Mouse (Mus musculus): ENCODE data around the gene Zfp609.
"Not testable (repeated sequence)": the region's sequence is repeated elsewhere in the genome, so short reads cannot be mapped to it uniquely, and the experiment has no call there.

Zfp609 gene

DNA sequence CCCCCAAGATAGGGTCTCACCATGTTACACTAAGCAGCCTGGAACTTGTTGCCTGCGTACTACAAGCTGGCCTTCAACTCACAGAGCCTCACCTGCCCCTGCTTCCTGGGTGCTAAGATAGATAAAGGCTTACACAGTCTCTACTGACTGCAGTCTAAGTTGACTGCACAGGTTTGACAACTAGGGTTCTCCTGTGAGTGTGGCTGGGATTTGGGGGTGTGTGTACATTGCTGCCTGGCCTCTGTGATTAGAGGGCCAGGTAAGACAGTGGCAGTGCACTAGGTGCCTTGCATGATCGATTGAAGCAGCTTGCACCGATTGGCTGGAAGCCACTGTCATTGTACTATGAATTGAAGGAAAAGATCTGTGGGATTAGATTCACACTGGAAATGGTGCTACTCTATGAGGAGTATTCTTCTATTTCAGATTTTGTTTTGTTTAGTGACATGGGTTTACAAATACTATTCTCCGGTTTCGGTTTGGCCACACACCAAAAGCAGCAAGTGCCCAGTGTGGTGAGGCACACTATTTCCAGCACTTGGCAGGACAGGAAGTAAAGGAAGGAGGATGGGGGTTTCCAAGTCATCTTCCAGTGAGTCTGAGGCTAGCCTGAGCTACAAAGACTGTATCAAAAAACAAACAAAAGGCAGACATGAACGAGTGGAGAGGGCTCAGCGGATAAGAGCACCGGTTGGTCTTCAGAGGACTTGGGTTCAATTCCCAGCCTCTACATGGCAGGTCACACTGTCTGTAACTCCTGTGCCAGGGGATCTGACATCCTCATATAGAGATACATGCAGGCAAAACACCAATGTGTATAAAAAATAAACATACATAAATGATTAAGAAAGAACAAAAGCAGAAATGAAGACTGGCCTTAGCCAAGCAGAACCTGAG lies 151.7 kb downstream of the Zfp609 start:
- DNase-seq (ENCODE audit: low spot score in 2 of 2) = no peak

DNA sequence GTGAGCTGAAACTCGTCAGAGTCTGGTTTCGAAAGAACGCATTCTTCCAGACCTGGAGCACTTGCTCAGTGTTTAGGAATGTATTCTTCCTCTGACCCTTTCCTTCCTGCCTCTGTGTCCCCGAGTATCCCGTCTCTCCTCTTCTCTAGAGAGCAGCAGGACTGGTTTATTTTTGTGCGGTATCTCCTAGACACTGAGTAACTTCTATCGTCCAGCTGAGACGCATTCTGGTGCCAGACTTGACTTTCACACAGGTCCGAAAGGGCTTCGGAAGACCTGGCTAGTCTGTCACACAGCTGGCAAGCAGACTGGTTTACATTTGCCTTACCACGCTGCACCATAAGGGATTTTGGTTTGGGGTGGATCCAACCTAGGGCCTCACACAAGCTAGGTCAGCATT lies 154.4 kb downstream of the Zfp609 start:
- DNase-seq (ENCODE audit: low spot score in 2 of 2) = no peak

DNA sequence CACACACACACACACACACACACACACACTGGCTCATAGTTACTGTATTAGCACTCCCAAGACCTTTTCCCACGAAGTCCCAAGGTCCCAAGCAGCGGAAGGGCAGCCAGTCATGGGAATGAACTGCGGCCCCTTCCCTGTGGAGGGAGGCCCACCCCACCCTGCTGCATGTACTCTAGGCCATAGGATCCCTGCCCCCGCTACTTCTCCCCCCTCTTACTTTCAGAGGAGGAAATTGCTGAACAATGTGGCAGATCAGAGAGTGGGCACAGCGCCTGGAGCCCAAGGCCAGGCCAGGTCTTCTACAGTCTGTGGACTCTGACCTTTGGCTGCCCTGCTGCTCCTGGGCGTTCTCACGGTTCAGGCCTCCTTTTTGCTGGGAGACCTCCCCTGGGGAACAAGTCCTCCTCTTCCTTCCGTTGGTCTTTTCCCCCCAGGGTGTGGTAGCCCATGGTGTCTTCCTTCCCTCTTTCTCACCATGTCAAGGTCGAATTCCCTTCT lies 155.9 kb downstream of the Zfp609 start:
- DNase-seq (ENCODE audit: low spot score in 2 of 2) = no peak

GRCm38 (mm10) chr9:65667701-65668100 lies 159.7 kb downstream of the Zfp609 start, which contains the start of gene Oaz2:
Gene Oaz2, plus strand, starts transcription at chr9:65668001.
- DNase-seq (ENCODE audit: low spot score in 2 of 2) = no peak

DNA sequence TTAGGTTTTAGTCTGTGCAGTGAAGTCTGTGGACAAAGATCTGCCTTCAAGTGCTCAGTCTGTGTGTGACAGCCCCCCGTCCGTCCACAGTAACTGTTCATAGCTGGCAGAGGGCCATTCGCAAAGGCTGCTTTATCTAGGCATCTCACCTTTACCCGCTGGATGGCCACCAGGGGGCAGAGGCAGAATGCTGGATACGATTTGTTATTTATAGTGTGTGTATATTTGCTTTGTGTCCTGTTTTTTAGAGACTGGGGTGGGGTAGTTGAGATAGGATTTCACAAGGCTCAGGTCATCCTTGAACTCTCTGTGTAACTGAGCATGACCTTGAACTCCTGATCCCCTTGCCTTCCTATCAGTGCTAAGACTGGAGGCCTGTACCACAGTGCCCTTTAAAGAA lies 161.3 kb downstream of the Zfp609 start:
- DNase-seq (ENCODE audit: low spot score in 2 of 2) = peak in 1 of 2 experiments; percentile 50

DNA sequence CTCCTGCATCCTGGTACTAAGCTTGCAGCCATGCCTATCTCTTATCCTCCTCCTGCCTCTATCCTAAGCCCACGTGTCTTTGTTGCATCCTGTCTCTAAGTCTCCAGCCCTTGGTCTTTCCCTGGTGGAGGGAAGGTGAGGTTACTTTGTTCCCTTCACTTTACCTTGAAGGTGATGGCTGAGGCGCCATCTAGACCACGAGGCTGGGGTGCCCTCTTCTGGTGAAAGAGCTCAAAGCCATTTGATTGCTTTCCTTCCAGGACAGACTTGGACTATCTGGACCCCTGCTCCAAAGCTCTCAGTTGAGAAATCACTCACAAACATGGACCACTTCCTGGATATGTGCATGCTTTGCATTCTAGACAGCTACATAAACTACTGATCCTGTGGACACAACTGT lies 163.2 kb downstream of the Zfp609 start:
- DNase-seq (ENCODE audit: low spot score in 2 of 2) = peak in 1 of 2 experiments; percentile 48

DNA sequence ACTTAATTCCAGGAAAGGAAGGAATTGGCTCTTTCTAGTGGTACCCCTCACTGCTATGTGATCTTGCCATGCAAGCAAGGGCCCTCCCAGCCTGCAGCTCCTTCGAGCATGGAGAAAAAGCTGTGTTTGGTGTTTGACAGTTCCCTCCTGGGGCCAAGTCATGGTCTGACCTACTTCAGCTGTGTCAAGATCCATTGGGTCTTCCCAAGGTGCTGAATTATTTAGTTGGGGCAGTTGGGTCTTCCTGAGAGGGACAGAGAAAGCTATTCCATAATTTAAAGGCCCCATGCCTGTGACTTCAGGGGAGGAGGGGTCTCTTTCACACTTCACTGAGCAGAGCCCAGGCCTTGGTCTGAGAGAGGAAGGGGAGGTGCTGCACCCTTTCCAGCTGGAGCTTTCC lies 165.9 kb downstream of the Zfp609 start:
- DNase-seq (ENCODE audit: low spot score in 2 of 2) = no peak

- no peak for DNase-seq (ENCODE audit: low spot score in 2 of 2)
Measured at GRCm38 (mm10) chr9:65661029-65661428, 166.3 kb downstream of the Zfp609 start.

GRCm38 (mm10) chr9:65657218-65657617 lies 170.1 kb downstream of the Zfp609 start:
- no peak for DNase-seq (ENCODE audit: low spot score in 2 of 2)

GRCm38 (mm10) chr9:65655540-65655939 lies 171.8 kb downstream of the Zfp609 start:
- no peak for DNase-seq (ENCODE audit: low spot score in 2 of 2)

- no peak for DNase-seq (ENCODE audit: low spot score in 2 of 2)
Measured at GRCm38 (mm10) chr9:65654700-65655237, 172.6 kb downstream of the Zfp609 start.

- no peak for DNase-seq (ENCODE audit: low spot score in 2 of 2)
Measured at GRCm38 (mm10) chr9:65653741-65654140, 173.6 kb downstream of the Zfp609 start.

GRCm38 (mm10) chr9:65651957-65652356 lies 175.4 kb downstream of the Zfp609 start:
- not testable (repeated sequence) for DNase-seq (ENCODE audit: low spot score in 2 of 2)

GRCm38 (mm10) chr9:65649997-65650396 lies 177.4 kb downstream of the Zfp609 start:
- no peak for DNase-seq (ENCODE audit: low spot score in 2 of 2)

GRCm38 (mm10) chr9:65648730-65649129 lies 178.6 kb downstream of the Zfp609 start:
- no peak for DNase-seq (ENCODE audit: low spot score in 2 of 2)

GRCm38 (mm10) chr9:65646782-65647181 lies 180.6 kb downstream of the Zfp609 start:
- DNase-seq (ENCODE audit: low spot score in 2 of 2) = no peak

GRCm38 (mm10) chr9:65645984-65646383 lies 181.4 kb downstream of the Zfp609 start:
- no peak for DNase-seq (ENCODE audit: low spot score in 2 of 2)

DNA sequence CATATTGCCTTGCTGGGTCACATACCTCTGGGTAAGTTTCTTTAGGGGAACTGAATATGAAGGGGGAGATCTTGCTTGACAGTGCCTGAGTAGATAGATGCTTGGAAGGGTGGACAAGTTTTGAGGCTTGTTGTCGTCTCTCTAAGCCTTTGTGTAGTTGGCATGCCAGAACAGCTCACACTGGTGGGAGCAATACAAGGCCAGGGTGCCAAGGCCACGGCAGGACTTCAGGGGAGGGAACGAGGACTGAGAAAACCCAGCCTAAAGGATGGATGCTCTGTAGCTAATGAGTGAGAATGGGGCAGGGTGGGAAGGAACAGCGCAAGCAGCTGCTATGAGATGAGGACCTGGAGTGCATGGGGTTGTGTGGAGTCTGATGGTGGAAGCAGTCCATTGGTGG lies 182.4 kb downstream of the Zfp609 start:
- no peak for DNase-seq (ENCODE audit: low spot score in 2 of 2)

DNA sequence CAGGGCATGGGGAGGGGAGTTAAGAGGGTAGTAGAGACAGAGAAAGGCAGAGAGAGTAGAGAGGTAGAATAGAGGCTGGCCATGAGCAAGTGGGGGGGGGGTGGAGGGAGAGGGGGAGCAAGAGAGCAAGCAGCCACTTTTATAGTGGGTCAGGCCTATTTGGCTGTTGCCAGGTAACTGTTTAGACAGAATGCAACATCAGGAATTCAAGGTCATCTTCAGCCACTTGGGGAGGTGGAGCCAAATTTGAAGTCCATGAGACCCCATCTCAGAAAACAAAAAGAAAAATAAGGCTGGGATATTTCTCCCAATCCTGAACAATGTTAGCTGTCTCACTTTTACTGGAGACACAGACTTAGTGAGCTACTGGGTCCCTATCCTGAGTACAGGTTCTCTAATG lies 184.8 kb downstream of the Zfp609 start:
- no peak for DNase-seq (ENCODE audit: low spot score in 2 of 2)

Measured in frontal cortex, postnatal 10 days (tissue).